Mouse (Mus musculus) G1E (cell line): ENCODE measurements around the gene Cyfip2.

ENCODE experiments used
- CTCF ChIP-seq: IDR thresholded peaks from 2 replicates; pipeline ENCODE4 v1.5.1; 2012; ENCODE audit warnings: low read depth, low read length, inconsistent platforms, mixed read lengths
- GATA1 ChIP-seq: IDR thresholded peaks from 2 replicates; pipeline ENCODE4 v1.6.1; 2012; ENCODE audit warnings: borderline replicate concordance, low read length, inconsistent platforms, mixed read lengths
- POLR2AphosphoS5 ChIP-seq: IDR thresholded peaks from 2 replicates; pipeline ENCODE4 v1.6.1; 2012; ENCODE audit warnings: low read depth, low read length, inconsistent platforms; ENCODE audit not compliant: insufficient replicate concordance

DNA sequence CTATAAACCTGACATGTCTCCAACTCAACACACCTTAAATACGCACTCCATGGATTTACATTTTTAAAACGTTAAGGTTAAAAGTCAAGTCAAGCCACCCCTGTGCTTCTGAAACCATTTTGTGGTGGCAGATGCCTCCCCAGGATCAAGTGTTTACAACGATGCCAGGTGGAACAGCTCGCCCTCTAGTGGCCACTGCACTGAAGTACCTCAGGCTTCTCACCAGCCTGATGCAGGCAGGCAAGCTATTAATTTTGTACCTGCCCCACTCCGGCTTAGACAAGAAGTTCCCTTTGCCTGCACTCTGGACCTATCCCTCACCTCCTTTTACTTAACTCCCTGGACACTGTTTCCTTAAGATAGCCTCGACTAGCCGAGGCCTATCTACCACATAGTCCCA lies 60.7 kb downstream of the Cyfip2 start:
- TF ChIP-seq CTCF: peak; percentile 91
- no peak for TF ChIP-seq GATA1
- TF ChIP-seq POLR2AphosphoS5: no peak
